Mouse (Mus musculus) adrenal gland, postnatal 14 days (tissue): ENCODE measurements around the gene Sct. TPM values are rescaled to one million over a fixed set of nuclear protein-coding genes. Genes with fewer than 3 reads are reported as not detected.
"Not testable (repeated sequence)": the region's sequence is repeated elsewhere in the genome, so short reads cannot be mapped to it uniquely, and the experiment has no call there.

ENCODE experiments used
- DNase-seq: peaks from one replicate; pipeline ENCODE4 v3.0.0; 2021; ENCODE audit warnings: mixed read lengths
- total RNA-seq: library from RNA; stranded (reverse); gene quantifications from 2 replicates; pipeline ENCODE4 v1.2.3, GENCODE M21; 2021

The Sct gene
- total RNA-seq, 1 experiment from 2014 or later, result 2.3 TPM

DNA sequence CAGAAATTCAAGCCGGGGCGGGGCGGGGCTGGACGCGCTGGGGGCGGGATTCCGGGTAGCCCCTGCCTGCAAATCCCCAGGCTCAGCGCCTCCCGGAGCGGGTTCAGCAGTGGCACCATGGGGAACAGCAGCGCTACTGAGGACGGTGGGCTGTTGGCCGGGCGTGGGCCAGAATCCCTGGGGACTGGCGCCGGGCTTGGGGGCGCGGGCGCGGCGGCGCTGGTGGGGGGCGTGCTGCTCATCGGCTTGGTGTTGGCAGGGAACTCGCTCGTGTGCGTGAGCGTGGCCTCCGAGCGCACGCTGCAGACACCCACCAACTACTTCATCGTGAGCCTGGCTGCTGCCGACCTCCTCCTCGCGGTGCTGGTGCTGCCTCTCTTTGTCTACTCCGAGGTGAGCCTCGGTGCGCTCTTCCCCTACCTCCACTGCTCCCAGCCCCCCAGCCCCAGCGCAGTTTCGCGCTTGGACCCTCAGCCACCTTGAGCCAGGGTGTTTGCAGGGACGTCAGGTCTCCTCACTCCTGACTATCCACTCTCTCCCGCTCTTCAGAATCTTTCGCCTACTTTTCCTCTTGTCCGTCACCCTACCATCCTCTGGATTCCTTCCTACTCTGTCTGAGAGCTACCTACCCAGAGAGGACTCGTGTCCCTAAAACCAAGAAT lies 13.1 kb upstream of the Sct start, which contains the start of gene Drd4:
TSS of gene Drd4 (plus strand) at position 86 of the 662 bp plus-strand sequence.
- DNase-seq, result peak; percentile 54

GRCm38 (mm10) chr7:141288042-141288441 lies 9.1 kb upstream of the Sct start:
- no peak for DNase-seq

DNA sequence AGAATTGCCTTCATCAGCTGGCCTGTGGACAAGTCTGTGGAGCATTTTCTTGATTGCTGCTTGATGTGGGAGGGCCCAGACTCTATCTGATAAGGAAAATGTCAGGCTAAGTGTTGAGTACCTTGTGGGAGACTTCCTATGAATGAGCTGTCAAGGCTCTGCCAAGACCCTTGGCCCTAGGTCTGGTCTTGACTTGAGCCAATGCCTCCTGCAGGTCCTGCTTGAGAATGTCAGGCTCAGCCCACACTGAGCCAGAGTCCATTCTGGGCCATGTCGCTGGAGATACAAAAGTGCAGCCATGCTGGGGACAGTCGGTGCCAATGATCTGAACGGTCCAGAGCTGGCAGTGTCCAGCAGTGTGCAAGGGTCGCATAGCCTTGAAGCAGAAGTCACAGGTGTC lies 3.8 kb upstream of the Sct start:
- DNase-seq, result no peak

DNA sequence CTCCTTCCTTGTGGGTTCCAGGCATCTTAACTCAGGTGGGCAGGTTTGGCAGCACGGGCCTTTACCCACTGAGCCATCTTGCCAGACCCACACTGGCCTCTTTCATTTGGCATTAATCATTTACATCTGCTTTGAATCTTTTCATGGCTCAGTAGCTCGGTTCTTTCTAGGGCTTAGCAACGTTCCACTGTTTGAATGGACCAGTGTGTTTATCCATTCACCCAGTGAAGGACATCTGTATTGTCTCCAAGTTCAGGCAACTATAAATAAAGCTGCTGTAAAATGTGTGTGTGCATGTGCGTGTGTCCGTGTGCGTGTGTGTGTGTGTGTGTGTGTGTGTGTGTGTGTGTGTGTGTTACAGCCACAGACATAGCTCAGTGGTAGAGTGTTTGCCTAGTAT lies 2.5 kb upstream of the Sct start:
- no peak for DNase-seq

DNA sequence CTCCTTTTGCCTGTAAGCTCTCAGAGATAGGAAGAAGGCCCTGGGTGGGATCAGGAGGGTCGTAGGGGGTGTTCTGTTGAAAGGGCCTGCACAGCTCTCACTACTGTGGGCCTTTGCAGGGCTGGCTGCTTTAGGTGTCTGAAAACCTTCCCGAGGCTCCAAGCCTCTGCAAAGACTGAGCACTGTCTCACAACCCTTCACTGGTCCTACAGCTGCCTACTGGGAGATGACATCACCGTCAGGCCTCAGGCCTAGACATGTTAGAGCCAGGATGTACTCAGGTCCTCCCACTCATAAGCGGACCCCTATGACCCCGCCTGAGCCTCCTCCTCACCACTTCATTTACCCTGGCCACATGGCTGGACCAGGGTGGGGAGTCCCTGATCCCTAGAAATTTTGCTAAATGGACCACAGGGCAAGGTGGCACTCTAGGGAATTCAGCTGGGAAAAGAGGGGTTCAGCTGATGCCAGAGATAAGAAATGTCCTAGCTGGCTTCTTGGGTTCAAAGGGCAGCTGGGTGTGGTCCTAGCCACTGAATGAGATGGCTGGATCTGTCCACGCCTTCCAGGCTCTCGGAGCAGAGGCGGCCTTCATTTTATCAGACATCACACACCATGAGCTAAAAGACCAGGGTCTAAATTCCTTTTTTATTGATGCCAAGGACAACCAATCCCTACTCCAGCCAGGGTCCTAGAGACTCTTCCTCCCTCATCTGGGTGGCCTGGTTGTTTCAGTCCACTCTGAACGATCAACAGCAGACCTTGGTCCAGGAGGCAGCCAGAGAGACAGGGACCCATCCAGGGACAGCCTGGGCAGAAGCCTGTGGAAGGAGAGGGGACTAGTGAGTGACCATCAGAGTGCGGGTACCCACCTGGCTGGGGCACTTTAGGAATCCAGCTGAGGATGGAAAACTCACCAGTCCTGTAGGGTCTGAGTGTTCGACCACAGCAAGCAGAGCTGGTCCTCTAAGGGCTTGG lies 943 bp downstream of the Sct start:
- no peak for DNase-seq

GRCm38 (mm10) chr7:141276546-141276945 lies 2.4 kb downstream of the Sct start, which contains the start of gene Cdhr5:
Gene Cdhr5 (minus strand): TSS chr7:141276786.
- DNase-seq, result peak; percentile 55

DNA sequence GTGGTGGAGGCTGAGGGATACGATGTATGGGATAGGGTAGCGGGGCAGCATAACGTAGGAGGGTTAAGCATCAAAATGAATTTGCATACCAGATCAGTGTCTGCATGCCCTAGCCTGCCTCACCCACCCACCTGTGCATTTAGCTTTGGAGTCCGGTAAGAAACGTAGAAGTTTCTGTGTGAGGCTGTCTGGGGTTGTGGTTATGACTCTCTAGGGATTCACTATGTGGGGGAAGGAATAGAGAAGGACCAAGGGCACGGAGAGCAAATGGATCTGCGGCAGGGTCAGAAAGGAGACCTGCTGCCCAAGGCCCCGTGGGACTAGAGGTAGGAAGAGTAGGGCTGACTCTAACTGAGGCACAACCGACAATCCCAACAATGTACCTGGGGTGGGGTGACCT lies 3.6 kb downstream of the Sct start:
- DNase-seq, result no peak

GRCm38 (mm10) chr7:141270631-141271030 lies 8.3 kb downstream of the Sct start:
- DNase-seq, result no peak

DNA sequence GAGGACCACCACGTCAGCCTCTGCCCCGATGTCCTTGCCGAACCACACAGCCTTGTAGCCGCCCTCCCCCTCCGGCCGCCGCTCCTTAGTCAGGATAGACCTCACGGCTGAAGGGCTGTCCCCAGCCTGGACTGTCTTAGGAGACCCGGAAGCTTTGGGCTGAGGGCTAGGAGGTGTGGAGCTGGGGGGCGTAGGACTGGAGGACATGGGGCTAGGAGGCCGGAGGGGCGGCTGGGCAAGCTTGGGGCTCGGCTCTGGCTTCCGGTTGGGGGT lies 9.7 kb downstream of the Sct start:
- no peak for DNase-seq

DNA sequence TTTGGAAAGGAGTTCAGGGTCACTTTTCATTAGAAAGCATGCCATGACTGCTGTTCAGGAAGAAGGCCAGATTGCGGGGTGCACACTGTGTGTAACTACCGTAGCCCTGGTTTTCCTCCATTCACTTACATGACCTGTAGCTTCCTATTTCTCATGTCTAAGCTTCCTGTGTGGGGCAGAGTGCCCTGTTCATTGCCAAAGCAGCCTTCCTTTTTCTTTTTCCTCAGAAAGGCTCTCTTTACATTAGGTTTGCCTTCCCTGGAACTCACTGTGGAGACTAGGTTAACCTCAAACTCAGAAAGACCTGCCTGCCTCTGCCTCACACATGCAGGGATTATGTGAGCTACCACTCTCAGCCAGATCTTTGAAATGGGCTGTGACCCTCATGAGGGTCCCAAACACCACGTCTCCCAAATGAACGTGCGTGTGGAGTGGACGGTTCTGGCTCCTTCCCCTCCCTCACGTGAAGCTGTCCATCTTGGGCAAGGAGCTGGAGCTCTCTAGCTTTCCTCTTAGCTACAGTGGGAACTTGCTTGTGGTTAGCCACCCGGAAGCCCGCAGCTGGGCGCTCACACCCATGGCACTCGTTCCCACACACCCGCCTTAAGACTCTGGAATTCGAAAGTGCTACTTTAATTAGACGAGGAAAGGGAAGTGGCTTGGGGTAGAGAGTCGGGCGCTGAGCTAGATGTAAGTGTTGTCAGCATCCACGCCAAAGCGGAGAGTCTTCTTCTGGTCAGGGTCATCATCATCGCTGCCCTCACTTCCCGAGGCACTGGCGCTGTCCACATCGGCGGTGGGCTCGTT lies 10.3 kb downstream of the Sct start:
- no peak for DNase-seq

DNA sequence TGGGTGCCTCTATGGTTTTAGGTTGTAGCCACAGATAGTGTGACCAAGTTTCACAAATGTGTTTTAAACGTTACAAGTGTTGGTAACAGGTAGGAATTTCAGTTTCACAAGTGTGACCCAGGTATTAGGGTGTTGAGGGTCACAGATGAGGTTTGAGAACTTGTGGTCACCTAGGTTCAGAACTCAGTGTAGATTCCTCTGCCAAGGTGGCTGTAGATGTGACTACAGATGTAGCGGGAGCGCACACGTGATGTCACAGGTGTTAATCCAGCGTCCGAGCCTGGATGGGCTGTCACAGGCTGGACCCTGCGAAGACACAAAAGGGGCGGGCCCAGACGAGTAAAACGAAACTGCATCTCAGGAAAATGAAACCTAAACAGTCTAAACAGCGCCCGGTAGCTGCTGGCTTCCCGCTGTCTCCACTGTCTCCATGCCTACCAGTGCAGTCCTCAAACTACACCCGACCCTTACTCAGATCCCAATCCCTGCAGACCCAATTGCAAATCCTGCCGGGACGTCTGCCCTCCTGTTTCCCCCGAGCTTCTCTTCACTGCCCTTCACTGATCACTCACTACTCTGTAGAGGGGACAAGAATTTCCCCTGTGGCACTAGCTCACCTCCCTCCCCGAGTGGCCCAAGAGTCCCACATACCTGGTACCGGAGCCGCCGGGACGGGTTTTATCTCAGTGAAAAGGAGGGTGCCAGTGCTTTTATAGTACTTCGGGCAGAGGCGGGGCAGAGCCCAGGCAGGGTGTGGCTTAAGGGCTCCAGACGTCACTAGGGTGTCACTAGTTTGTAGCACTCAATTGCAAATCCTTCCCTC lies 13.0 kb downstream of the Sct start, which contains the start of gene Irf7:
TSS of gene Irf7 (minus strand) at position 743 of the 823 bp plus-strand sequence.
- peak; percentile 82 for DNase-seq

DNA sequence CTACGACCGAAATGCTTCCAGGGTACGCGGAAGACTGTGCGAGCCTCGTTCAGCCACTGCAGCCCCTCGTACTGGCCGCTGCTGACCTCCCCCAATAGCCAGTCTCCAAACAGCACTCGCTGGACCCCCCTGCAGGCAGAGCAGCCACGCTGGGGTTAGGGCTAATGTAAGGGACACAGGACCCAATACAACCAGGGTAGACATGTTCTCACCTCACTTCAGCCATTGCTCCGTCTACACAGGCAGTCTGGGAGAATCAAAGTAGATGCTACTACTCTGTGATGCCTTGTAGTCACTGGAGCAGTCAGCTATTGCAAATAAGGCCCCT lies 13.6 kb downstream of the Sct start:
- no peak for DNase-seq

GRCm38 (mm10) chr7:141264761-141265410 lies 14.0 kb downstream of the Sct start:
- peak; percentile 77 for DNase-seq

DNA sequence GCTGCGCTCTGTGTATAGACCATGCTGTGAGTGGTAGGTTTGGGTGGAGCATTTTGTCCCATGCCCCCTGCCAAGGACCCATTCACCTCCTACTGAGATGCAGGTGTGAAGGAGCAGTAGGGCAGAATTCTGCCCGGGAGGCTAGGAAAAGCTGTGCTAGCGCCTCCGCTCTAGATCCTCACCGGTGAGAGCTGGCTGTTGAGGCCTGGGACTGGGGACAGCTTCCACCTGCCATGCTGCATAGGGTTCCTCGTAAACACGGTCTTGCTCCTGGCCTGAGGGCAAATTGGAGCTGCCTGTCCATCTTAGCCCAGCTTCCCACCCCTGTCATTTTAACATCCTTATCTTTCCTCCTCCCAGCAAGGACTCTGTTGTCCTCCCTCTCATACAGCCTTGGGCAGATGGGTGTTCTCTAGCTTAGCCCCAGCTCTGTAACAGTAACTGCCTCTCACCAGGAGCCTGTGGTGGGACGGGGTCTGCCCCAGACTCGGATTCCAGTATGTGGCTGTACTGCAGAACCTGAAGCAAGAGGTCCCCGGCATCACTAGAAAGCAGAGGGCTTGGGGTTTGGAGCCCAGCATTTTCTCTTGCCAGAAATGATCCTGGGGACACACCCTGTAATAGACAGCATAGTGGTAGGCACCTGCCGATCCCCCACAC lies 14.8 kb downstream of the Sct start:
- DNase-seq, result no peak

- DNase-seq, result no peak
These were observed 15.3 kb downstream of the Sct start for GRCm38 (mm10) chr7:141263640-141264039.

DNA sequence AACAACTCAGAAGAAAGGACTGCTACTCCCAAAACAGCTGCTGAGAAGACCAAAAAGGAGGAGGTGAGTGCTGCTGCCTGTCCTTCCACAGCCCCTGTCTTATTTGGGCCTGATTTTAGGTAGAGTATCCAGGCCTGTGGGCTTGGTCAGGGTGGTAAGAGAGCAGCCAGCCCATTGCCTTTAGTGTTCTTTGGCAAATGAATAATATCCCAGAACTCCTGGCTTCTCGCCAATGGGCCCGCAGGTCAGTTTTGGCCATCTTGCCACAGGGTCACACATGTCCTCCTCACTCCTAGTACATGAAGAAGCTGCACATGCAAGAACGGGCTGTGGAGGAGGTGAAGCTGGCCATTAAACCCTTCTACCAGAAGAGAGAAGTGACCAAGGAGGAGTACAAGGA lies 17.5 kb downstream of the Sct start:
- DNase-seq, result no peak

DNA sequence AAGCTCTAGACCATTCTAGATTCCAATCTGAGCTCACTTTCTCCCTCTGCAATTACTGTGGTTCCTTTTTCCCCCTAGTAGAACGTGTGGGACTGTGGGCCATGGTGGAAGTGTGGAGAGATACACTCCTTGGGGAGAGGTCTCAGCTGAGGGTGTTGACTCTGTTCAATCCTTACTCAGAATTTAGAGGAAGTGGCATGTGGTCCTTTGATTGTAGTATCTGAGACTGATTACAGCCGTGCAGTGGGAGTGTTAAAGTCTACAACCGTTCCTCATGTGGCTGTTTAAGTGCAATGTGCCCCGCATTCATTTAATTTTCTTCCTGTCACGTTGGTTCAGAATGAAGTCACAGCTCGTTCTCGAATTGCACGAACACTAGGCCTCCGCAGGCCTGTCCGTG lies 22.8 kb downstream of the Sct start:
- DNase-seq, result no peak

DNA sequence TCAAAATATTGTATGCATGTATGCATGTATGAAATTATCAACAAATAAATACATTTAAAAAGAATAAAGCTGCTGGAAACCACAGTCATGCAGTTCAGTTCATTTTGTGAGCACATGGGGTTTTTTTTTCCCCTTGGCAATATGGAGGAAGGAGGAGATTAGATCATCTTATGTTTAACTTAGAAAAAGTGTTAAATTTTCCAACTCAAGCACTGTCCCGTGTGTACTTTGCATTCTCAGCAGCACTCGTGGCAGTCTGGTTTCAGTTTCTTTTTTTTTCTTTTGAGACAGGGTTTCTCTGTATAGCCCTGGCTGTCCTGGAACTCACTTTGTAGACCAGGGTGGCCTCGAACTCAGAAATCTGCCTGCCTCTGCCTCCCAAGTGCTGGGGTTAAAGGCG lies 28.4 kb downstream of the Sct start:
- DNase-seq, result not testable (repeated sequence)

DNA sequence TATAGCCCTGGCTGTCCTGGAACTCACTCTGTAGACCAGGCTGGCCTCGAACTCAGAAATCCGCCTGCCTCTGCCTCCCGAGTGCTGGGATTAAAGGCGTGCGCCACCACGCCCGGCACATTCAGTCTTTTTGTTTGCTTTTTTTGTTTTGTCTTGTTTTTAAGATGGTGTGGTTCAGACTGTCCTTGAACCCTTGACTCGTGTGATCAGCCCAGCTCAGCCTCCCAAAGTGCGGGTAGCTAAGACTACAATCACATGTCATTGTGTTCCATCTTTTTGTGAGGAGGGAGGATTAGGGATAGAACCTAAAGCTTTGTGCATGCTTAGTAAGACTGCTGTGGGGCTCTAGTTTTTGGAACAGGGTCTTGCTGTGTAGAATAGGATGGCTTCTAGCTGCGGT lies 47.4 kb downstream of the Sct start:
- DNase-seq, result no peak

- no peak for DNase-seq
These were observed 47.8 kb downstream of the Sct start for GRCm38 (mm10) chr7:141231111-141231510.

- no peak for DNase-seq
These were observed 48.4 kb downstream of the Sct start for GRCm38 (mm10) chr7:141230570-141230969.
